ENCODE assay signal across 8 mouse cellular contexts in the genomic region with DNA sequence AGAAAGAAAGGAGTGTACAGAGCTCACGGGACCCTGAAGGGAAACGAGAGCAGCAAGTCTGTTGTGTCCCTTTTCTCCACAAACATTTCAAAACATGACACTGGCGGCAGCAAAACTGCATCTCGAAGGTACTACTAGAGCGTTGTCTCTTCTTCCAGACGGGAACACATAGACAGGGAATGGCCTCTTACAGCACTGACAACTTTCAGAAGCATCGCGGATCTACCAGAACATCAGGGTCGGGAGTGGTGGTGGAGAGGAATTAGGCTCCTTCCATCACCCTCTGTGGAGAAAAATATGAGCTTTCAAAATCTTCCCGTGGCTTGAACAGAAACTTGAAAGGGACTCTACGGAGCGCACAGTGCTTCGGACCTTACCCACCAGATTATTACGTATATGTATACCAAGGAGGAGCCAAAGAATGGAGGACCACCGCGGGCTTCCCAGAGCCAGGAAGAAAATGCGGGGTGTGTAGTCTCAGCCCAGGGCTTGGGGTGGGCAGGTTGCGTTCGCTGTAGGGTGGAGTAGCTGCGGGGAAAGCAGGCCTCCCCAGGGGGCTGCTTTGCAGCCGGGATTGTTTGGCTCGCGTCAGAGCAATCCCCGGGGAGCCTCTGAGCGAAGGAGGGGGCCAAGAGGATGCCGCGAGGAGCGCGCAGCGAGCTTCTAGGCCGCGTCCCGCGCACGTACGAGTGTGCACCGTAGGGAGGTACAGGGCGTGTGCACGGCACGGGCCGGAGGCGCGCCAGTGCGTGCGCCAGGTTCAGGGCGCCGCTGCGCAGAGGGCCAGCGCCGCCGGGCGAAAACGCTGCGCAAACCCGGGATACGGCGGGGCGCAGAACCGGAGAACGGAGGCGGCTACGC. TPM values are rescaled to one million over a fixed set of nuclear protein-coding genes. Genes with fewer than 3 reads are reported as not detected.
DNase-seq lines count a peak whose midpoint lies in the region; ATAC-seq and TF ChIP-seq lines count a peak whose summit lies in the region.

Gene Tnrc6c (plus strand): TSS at position 799 of the 861 bp plus-strand sequence.

- no peak for TF ChIP-seq POLR2A in limb, embryonic 14.5 days (IDR thresholded peaks at IDR 0.05; ENCODE audit: borderline replicate concordance, extremely low read depth, insufficient read depth, insufficient read length)

- H3K36me3 ChIP-seq in embryonic facial prominence, embryonic 12.5 days, result no peaks in the 10 kb centered on the region
- no peaks in the 10 kb centered on the region for H3K36me3 ChIP-seq in kidney, embryonic 14.5 days (ENCODE audit: control insufficient read depth, insufficient read depth, low read length)
- no peaks in the 10 kb centered on the region for H3K36me3 ChIP-seq in limb, embryonic 14.5 days (ENCODE audit: control insufficient read depth, insufficient read depth, low read length)
- no peaks in the 10 kb centered on the region for H3K36me3 ChIP-seq in midbrain, embryonic 16.5 days (ENCODE audit: control insufficient read depth, insufficient read depth, low read length)
- no peaks in the 10 kb centered on the region for H3K36me3 ChIP-seq in stomach, embryonic 14.5 days (ENCODE audit: control insufficient read depth, insufficient read depth, low read length)

- H3K27ac ChIP-seq in embryonic facial prominence, embryonic 12.5 days, result peak within 1 kb of the TSS; percentile 98
- peak within 1 kb of the TSS; percentile 87 for H3K27ac ChIP-seq in kidney, embryonic 14.5 days (ENCODE audit: low read depth, low read length)
- H3K27ac ChIP-seq in limb, embryonic 14.5 days (replicated peaks; ENCODE audit: low read depth, low read length), result peak within 1 kb of the TSS; percentile 95
- H3K27ac ChIP-seq in midbrain, embryonic 16.5 days (ENCODE audit: low read length), result peak within 1 kb of the TSS; percentile 99
- peak within 1 kb of the TSS; percentile 95 for H3K27ac ChIP-seq in stomach, embryonic 14.5 days (ENCODE audit: low read length)

- peak within 1 kb of the TSS; percentile 94 for H3K4me3 ChIP-seq in embryonic facial prominence, embryonic 12.5 days
- H3K4me3 ChIP-seq in kidney, embryonic 14.5 days (ENCODE audit: low read length), result peak within 1 kb of the TSS; percentile 82
- H3K4me3 ChIP-seq in limb, embryonic 14.5 days (replicated peaks; ENCODE audit: low read length), result peak within 1 kb of the TSS; percentile 90
- H3K4me3 ChIP-seq in midbrain, embryonic 16.5 days (ENCODE audit: low read depth, low read length), result peak within 1 kb of the TSS; percentile 90
- peak within 1 kb of the TSS; percentile 82 for H3K4me3 ChIP-seq in stomach, embryonic 14.5 days (ENCODE audit: low read depth, low read length)

- peaks cover 31% of the 10 kb centered on the region for H3K4me1 ChIP-seq in embryonic facial prominence, embryonic 12.5 days
- H3K4me1 ChIP-seq in kidney, embryonic 14.5 days (ENCODE audit: control insufficient read depth, insufficient read depth, low read length), result peaks cover 21% of the 10 kb centered on the region
- H3K4me1 ChIP-seq in limb, embryonic 14.5 days (ENCODE audit: control insufficient read depth, insufficient read depth, low read length), result peaks cover 26% of the 10 kb centered on the region
- peaks cover 32% of the 10 kb centered on the region for H3K4me1 ChIP-seq in midbrain, embryonic 16.5 days (ENCODE audit: control insufficient read depth, insufficient read depth, low read length)
- peaks cover 14% of the 10 kb centered on the region; the same call in 1 of the 2 replicates for H3K4me1 ChIP-seq in stomach, embryonic 14.5 days (ENCODE audit: control insufficient read depth, insufficient read depth, low read length)

- H3K9me3 ChIP-seq in embryonic facial prominence, embryonic 12.5 days, result no peaks in the 10 kb centered on the region
- no peaks in the 10 kb centered on the region for H3K9me3 ChIP-seq in kidney, embryonic 14.5 days (ENCODE audit: control insufficient read depth, low read length)
- no peaks in the 10 kb centered on the region for H3K9me3 ChIP-seq in limb, embryonic 14.5 days (ENCODE audit: control insufficient read depth, low read length)
- no peaks in the 10 kb centered on the region for H3K9me3 ChIP-seq in midbrain, embryonic 16.5 days (replicated peaks; ENCODE audit: control insufficient read depth, low read length, poor library complexity, severe bottlenecking)
- H3K9me3 ChIP-seq in stomach, embryonic 14.5 days (ENCODE audit: control insufficient read depth, low read depth, low read length), result no peaks in the 10 kb centered on the region

- DNase-seq in ovary, adult 18-20 months (ENCODE audit: low spot score), result peak; percentile 54
- DNase-seq in ovary, postnatal 14 days (ENCODE audit: low spot score), result no peak
- DNase-seq in heart, adult 11 months, result peak; percentile 99
- peak; percentile 88 for DNase-seq in limb, embryonic 14.5 days (ENCODE audit: low spot score)

- H3K9ac ChIP-seq in embryonic facial prominence, embryonic 12.5 days, result peak within 1 kb of the TSS; percentile 99
- H3K9ac ChIP-seq in kidney, embryonic 14.5 days (ENCODE audit: low read depth, low read length), result peak within 1 kb of the TSS; percentile 98
- peak within 1 kb of the TSS; percentile 98 for H3K9ac ChIP-seq in limb, embryonic 14.5 days (ENCODE audit: low read depth, low read length, severe bottlenecking)
- peak within 1 kb of the TSS; percentile 97 for H3K9ac ChIP-seq in midbrain, embryonic 16.5 days (ENCODE audit: low read depth, low read length)
- peak within 1 kb of the TSS; percentile 96 for H3K9ac ChIP-seq in stomach, embryonic 14.5 days (replicated peaks; ENCODE audit: low read depth, low read length)

- peak; percentile 94 for ATAC-seq in embryonic facial prominence, embryonic 12.5 days (ENCODE audit: insufficient number of reproducible peaks, insufficient read depth, low FRiP score, low TSS enrichment)
- peak; percentile 90 for ATAC-seq in kidney, embryonic 14.5 days (ENCODE audit: low FRiP score, low TSS enrichment)
- ATAC-seq in limb, embryonic 14.5 days (ENCODE audit: low FRiP score, low read depth), result peak; percentile 89
- peak; percentile 96 for ATAC-seq in midbrain, embryonic 16.5 days
- ATAC-seq in stomach, embryonic 14.5 days (ENCODE audit: insufficient number of reproducible peaks, insufficient read depth, low FRiP score, low read depth), result peak; percentile 84

- WGBS in embryonic facial prominence, embryonic 12.5 days, result under 1% methylated on average over 62 of the region's 62 CpGs
- under 1% methylated on average over 52 of the region's 62 CpGs for WGBS in kidney, embryonic 14.5 days
- under 1% methylated on average over 60 of the region's 62 CpGs for whole genome bisulfite sequencing in limb, embryonic 14.5 days
- under 1% methylated on average over 60 of the region's 62 CpGs for WGBS in midbrain, embryonic 16.5 days
- under 1% methylated on average over 62 of the region's 62 CpGs for WGBS in stomach, embryonic 14.5 days

- H3K27me3 ChIP-seq in embryonic facial prominence, embryonic 12.5 days, result 0 out of 2 replicates have a peak, but pooled peaks cover 3% of the 10 kb centered on the region
- H3K27me3 ChIP-seq in kidney, embryonic 14.5 days (ENCODE audit: control insufficient read depth, insufficient read depth, low read length), result peaks cover 5% of the 10 kb centered on the region; the same call in 1 of the 2 replicates
- no peaks in the 10 kb centered on the region for H3K27me3 ChIP-seq in limb, embryonic 14.5 days (ENCODE audit: control insufficient read depth, insufficient read depth, low read length)
- no peaks in the 10 kb centered on the region for H3K27me3 ChIP-seq in midbrain, embryonic 16.5 days (ENCODE audit: control insufficient read depth, insufficient read depth, low read depth, low read length)
- no peaks in the 10 kb centered on the region for H3K27me3 ChIP-seq in stomach, embryonic 14.5 days (ENCODE audit: control insufficient read depth, insufficient read depth, low read length)

- H3K4me2 ChIP-seq in embryonic facial prominence, embryonic 12.5 days (replicated peaks), result peak within 1 kb of the TSS; percentile 83
- peak within 1 kb of the TSS; percentile 92 for H3K4me2 ChIP-seq in kidney, embryonic 14.5 days (replicated peaks; ENCODE audit: low read depth, low read length)
- peak within 1 kb of the TSS; percentile 85 for H3K4me2 ChIP-seq in limb, embryonic 14.5 days (replicated peaks; ENCODE audit: low read depth, low read length, severe bottlenecking)
- H3K4me2 ChIP-seq in midbrain, embryonic 16.5 days (ENCODE audit: low read length), result peak within 1 kb of the TSS; percentile 79
- peak within 1 kb of the TSS; percentile 78 for H3K4me2 ChIP-seq in stomach, embryonic 14.5 days (replicated peaks; ENCODE audit: low read depth, low read length)

RNA-seq across cellular contexts. Expression of gene Tnrc6c, which starts in this region (rescaled TPM):
- 23.9 and 26.1 TPM in 2 replicates for polyA plus RNA-seq in embryonic facial prominence, embryonic 12.5 days (2016; fragmentation: Nextera tagmentation; extraction: Ambion mirVana)
- 11.5 and 13.2 TPM in 2 replicates for polyA plus RNA-seq in kidney, embryonic 14.5 days (2014; fragmentation: Nextera tagmentation; extraction: Ambion mirVana)
- polyA plus RNA-seq in limb, embryonic 14.5 days (2012; rRNA removed), result 34.7 and 43.7 TPM in 2 replicates
- 18.1 and 21.1 TPM in 2 replicates for polyA plus RNA-seq in limb, embryonic 14.5 days (2014; fragmentation: Nextera tagmentation; extraction: Ambion mirVana)
- polyA plus RNA-seq in midbrain, embryonic 16.5 days (2015; fragmentation: Nextera tagmentation; extraction: Ambion mirVana), result 28.1 and 31.6 TPM in 2 replicates
- polyA plus RNA-seq in stomach, embryonic 14.5 days (2014; fragmentation: Nextera tagmentation; extraction: Ambion mirVana), result 15.5 TPM in 2 replicates
